Mouse (Mus musculus): Measurements from ENCODE around the gene Gckr.

The Gckr gene

GRCm38 (mm10) chr5:31255381-31255780 is 41.9 kb upstream of the Gckr start:
- TF ChIP-seq POU5F1 (IDR thresholded peaks at IDR 0.05; ENCODE audit: borderline replicate concordance, low read length) = no peak
- TF ChIP-seq CTCF (conservative IDR thresholded peaks at IDR 0.05; ENCODE audit: low read length) = no peak
- TF ChIP-seq NANOG (IDR thresholded peaks at IDR 0.05; ENCODE audit: borderline replicate concordance, low read length) = no peak
- peaks cover 72% of the 10 kb centered on the region for H3K36me3 ChIP-seq (ENCODE audit: insufficient read depth, low read length)
- H3K4me1 ChIP-seq (replicated peaks; ENCODE audit: low read depth, low read length) = peaks cover 55% of the 10 kb centered on the region
- no peaks in the 10 kb centered on the region for H3K9me3 ChIP-seq (ENCODE audit: low read length)
- H3K4me3 ChIP-seq (replicated peaks; ENCODE audit: low read length) = no peak overlapping the region
- peaks cover 7% of the 10 kb centered on the region for H3K27me3 ChIP-seq (ENCODE audit: insufficient read depth, low read length)

DNA sequence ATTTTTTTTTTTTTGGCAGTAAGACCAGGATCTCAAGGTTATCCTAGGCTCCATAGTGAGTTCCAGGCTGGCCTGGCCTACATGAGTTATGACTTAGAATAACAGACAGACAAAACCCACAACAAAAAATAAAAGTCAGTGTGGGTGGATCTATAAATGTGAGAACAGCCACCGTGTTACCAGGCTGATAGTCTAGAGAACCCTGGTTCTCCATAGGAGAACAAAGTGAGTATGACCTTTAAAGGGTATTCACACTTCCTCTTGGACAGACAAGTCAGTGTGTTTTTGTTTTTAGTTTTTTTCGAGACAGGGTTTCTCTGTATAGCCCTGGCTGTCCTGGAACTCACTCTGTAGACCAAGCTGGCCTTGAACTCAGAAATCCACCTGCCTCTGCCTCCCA is 41.3 kb upstream of the Gckr start:
- TF ChIP-seq NANOG (IDR thresholded peaks at IDR 0.05; ENCODE audit: borderline replicate concordance, low read length) (no peak), POU5F1 (IDR thresholded peaks at IDR 0.05; ENCODE audit: borderline replicate concordance, low read length) (no peak), CTCF (conservative IDR thresholded peaks at IDR 0.05; ENCODE audit: low read length) (no peak)
- Histone ChIP-seq H3K4me1 (replicated peaks; ENCODE audit: low read depth, low read length) (peaks cover 49% of the 10 kb centered on the region), H3K9me3 (ENCODE audit: low read length) (no peaks in the 10 kb centered on the region), H3K36me3 (ENCODE audit: insufficient read depth, low read length) (peaks cover 72% of the 10 kb centered on the region), H3K4me3 (replicated peaks; ENCODE audit: low read length) (no peak overlapping the region), H3K27me3 (ENCODE audit: insufficient read depth, low read length) (peaks cover 7% of the 10 kb centered on the region)

DNA sequence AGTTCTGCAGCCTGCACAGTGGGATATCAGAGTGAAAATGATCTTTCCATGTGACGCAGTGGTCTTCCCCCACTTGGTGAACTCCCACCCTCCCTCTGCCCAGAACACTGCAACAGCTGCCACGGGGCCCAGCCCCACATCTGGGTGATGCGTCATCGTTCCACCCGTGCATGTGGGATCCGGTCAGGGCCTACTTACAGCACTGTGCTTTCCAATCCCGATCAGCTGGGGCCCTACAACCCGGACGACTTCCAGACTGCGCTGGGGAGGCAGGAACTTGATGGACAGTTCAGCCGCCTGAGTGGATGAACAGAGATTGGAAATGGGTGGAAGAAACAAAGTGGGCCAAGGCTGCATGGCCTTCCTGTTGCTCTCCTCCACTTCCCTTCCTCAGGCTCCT is 39.6 kb upstream of the Gckr start:
- Histone ChIP-seq H3K4me3 (replicated peaks; ENCODE audit: low read length) (no peak overlapping the region), H3K9me3 (ENCODE audit: low read length) (no peaks in the 10 kb centered on the region), H3K4me1 (replicated peaks; ENCODE audit: low read depth, low read length) (peaks cover 37% of the 10 kb centered on the region), H3K36me3 (ENCODE audit: insufficient read depth, low read length) (peaks cover 83% of the 10 kb centered on the region), H3K27me3 (ENCODE audit: insufficient read depth, low read length) (no peaks in the 10 kb centered on the region)
- TF ChIP-seq POU5F1 (IDR thresholded peaks at IDR 0.05; ENCODE audit: borderline replicate concordance, low read length) (no peak), CTCF (conservative IDR thresholded peaks at IDR 0.05; ENCODE audit: low read length) (no peak), NANOG (IDR thresholded peaks at IDR 0.05; ENCODE audit: borderline replicate concordance, low read length) (no peak)

- Histone ChIP-seq H3K4me3 (replicated peaks; ENCODE audit: low read length) (no peak overlapping the region), H3K4me1 (replicated peaks; ENCODE audit: low read depth, low read length) (no peaks in the 10 kb centered on the region), H3K9me3 (ENCODE audit: low read length) (no peaks in the 10 kb centered on the region), H3K27me3 (ENCODE audit: insufficient read depth, low read length) (no peaks in the 10 kb centered on the region), H3K36me3 (ENCODE audit: insufficient read depth, low read length) (peaks cover 87% of the 10 kb centered on the region)
- no peak for TF ChIP-seq POU5F1 (IDR thresholded peaks at IDR 0.05; ENCODE audit: borderline replicate concordance, low read length)
- TF ChIP-seq CTCF (conservative IDR thresholded peaks at IDR 0.05; ENCODE audit: low read length) = no peak
- TF ChIP-seq NANOG (IDR thresholded peaks at IDR 0.05; ENCODE audit: borderline replicate concordance, low read length) = no peak
Measured at GRCm38 (mm10) chr5:31266101-31266500, 31.1 kb upstream of the Gckr start.

- no peak for TF ChIP-seq NANOG (IDR thresholded peaks at IDR 0.05; ENCODE audit: borderline replicate concordance, low read length)
- no peak for TF ChIP-seq POU5F1 (IDR thresholded peaks at IDR 0.05; ENCODE audit: borderline replicate concordance, low read length)
- TF ChIP-seq CTCF (conservative IDR thresholded peaks at IDR 0.05; ENCODE audit: low read length) = no peak
- Histone ChIP-seq H3K4me1 (replicated peaks; ENCODE audit: low read depth, low read length) (no peaks in the 10 kb centered on the region), H3K27me3 (ENCODE audit: insufficient read depth, low read length) (no peaks in the 10 kb centered on the region), H3K36me3 (ENCODE audit: insufficient read depth, low read length) (peaks cover 81% of the 10 kb centered on the region), H3K9me3 (ENCODE audit: low read length) (no peaks in the 10 kb centered on the region), H3K4me3 (replicated peaks; ENCODE audit: low read length) (no peak overlapping the region)
Measured at GRCm38 (mm10) chr5:31267686-31268085, 29.6 kb upstream of the Gckr start.

DNA sequence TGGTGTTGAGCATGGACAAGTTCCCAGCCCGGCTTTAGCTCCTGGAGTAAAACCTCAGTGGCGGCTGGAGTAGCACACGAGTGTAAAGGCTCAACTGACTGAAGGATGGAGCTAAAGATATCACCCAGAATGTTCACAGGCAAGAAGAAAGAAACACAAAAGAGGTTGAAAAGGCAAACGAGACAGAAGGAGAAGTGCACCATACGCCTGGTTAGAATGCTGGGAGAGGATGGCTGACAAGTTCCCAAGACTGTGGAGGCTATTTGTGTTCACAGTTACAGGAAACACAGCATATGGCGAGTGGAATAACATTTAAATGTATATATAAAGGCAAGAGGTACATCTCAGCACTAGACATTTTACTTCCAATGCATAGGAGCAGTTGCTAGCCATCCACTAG is 24.2 kb upstream of the Gckr start:
- Histone ChIP-seq H3K27me3 (ENCODE audit: insufficient read depth, low read length) (no peaks in the 10 kb centered on the region), H3K36me3 (ENCODE audit: insufficient read depth, low read length) (peaks cover 40% of the 10 kb centered on the region), H3K4me1 (replicated peaks; ENCODE audit: low read depth, low read length) (no peaks in the 10 kb centered on the region), H3K9me3 (ENCODE audit: low read length) (no peaks in the 10 kb centered on the region), H3K4me3 (replicated peaks; ENCODE audit: low read length) (no peak overlapping the region)
- TF ChIP-seq CTCF (conservative IDR thresholded peaks at IDR 0.05; ENCODE audit: low read length) = no peak
- TF ChIP-seq POU5F1 (IDR thresholded peaks at IDR 0.05; ENCODE audit: borderline replicate concordance, low read length) = no peak
- no peak for TF ChIP-seq NANOG (IDR thresholded peaks at IDR 0.05; ENCODE audit: borderline replicate concordance, low read length)

- TF ChIP-seq CTCF (conservative IDR thresholded peaks at IDR 0.05; ENCODE audit: low read length) (no peak), POU5F1 (IDR thresholded peaks at IDR 0.05; ENCODE audit: borderline replicate concordance, low read length) (no peak), NANOG (IDR thresholded peaks at IDR 0.05; ENCODE audit: borderline replicate concordance, low read length) (no peak)
- no peaks in the 10 kb centered on the region for H3K4me1 ChIP-seq (replicated peaks; ENCODE audit: low read depth, low read length)
- peaks cover 61% of the 10 kb centered on the region for H3K36me3 ChIP-seq (ENCODE audit: insufficient read depth, low read length)
- H3K27me3 ChIP-seq (ENCODE audit: insufficient read depth, low read length) = no peaks in the 10 kb centered on the region
- H3K4me3 ChIP-seq (replicated peaks; ENCODE audit: low read length) = no peak overlapping the region
- H3K9me3 ChIP-seq (ENCODE audit: low read length) = no peaks in the 10 kb centered on the region
Measured at GRCm38 (mm10) chr5:31279245-31279988, 17.8 kb upstream of the Gckr start.

DNA sequence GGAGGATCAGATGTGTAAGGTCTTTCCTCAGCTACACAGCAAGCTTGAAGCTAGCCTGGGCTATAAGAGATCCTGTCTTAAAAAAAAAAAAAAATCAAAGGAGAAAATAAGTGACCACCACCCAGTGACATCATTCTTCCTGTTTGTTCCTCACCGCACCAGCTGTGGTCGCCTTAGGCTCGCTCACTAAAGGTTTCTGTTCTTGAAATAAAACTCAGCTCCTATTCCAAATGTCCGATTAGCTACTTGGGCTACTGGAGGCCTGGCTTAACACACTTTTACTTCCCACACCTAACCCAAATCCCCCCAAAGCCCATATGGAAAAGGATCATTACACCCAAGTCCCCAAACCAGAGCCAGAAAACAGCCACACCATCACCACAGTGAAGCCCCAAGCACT is 9.0 kb upstream of the Gckr start:
- no peaks in the 10 kb centered on the region for H3K9me3 ChIP-seq (ENCODE audit: low read length)
- TF ChIP-seq NANOG (IDR thresholded peaks at IDR 0.05; ENCODE audit: borderline replicate concordance, low read length) (no peak), CTCF (conservative IDR thresholded peaks at IDR 0.05; ENCODE audit: low read length) (no peak), POU5F1 (IDR thresholded peaks at IDR 0.05; ENCODE audit: borderline replicate concordance, low read length) (no peak)
- peaks cover 45% of the 10 kb centered on the region for H3K36me3 ChIP-seq (ENCODE audit: insufficient read depth, low read length)
- peaks cover 21% of the 10 kb centered on the region for H3K4me1 ChIP-seq (replicated peaks; ENCODE audit: low read depth, low read length)
- H3K27me3 ChIP-seq (ENCODE audit: insufficient read depth, low read length) = no peaks in the 10 kb centered on the region
- no peak overlapping the region for H3K4me3 ChIP-seq (replicated peaks; ENCODE audit: low read length)

- H3K27me3 ChIP-seq (ENCODE audit: insufficient read depth, low read length) = 0 out of 2 replicates have a peak, but pooled peaks cover 1% of the 10 kb centered on the region
Measured at GRCm38 (mm10) chr5:31288655-31289054, 8.6 kb upstream of the Gckr start.

More at GRCm38 (mm10) chr5:31288655-31289054, 8.6 kb upstream of the Gckr start:
- H3K4me1 ChIP-seq (replicated peaks; ENCODE audit: low read depth, low read length) = peaks cover 21% of the 10 kb centered on the region
- peaks cover 41% of the 10 kb centered on the region for H3K36me3 ChIP-seq (ENCODE audit: insufficient read depth, low read length)
- TF ChIP-seq NANOG (IDR thresholded peaks at IDR 0.05; ENCODE audit: borderline replicate concordance, low read length) (no peak), POU5F1 (IDR thresholded peaks at IDR 0.05; ENCODE audit: borderline replicate concordance, low read length) (no peak), CTCF (conservative IDR thresholded peaks at IDR 0.05; ENCODE audit: low read length) (no peak)
- H3K4me3 ChIP-seq (replicated peaks; ENCODE audit: low read length) = no peak overlapping the region
- H3K9me3 ChIP-seq (ENCODE audit: low read length) = no peaks in the 10 kb centered on the region
